Mouse (Mus musculus) embryonic facial prominence, embryonic 10.5 days (tissue): ENCODE data around the gene Nhlh1. TPM values are rescaled to one million over a fixed set of nuclear protein-coding genes. Genes with fewer than 3 reads are reported as not detected.
A peak's percentile ranks its signal among the peaks of the same experiment; 100 is the strongest.

Experiments used
- DNase-seq: peaks from one replicate; pipeline ENCODE4 v3.0.0-alpha.2; 2017; ENCODE audit warnings: low spot score
- H3K27ac ChIP-seq: fragments of 300-500 bp; sonication (generic); replicated peaks from 2 replicates; pipeline ENCODE4 v1.5.1; 2016; ENCODE audit warnings: mild to moderate bottlenecking
- H3K27me3 ChIP-seq: fragments of 300-500 bp; sonication (generic); replicated peaks from 2 replicates; pipeline ENCODE4 v1.6.1; 2016; ENCODE audit warnings: low read depth, mild to moderate bottlenecking; ENCODE audit not compliant: poor library complexity, severe bottlenecking
- H3K36me3 ChIP-seq: fragments of 300-500 bp; sonication (generic); replicated peaks from 2 replicates; pipeline ENCODE4 v1.6.1; 2016; ENCODE audit warnings: mild to moderate bottlenecking, moderate library complexity
- H3K4me1 ChIP-seq: fragments of 300-500 bp; sonication (generic); 2 replicates; pipeline ENCODE4 v1.6.1; 2016
- H3K4me3 ChIP-seq: fragments of 300-500 bp; sonication (generic); 2 replicates; pipeline ENCODE4 v1.5.1; 2016; ENCODE audit warnings: mild to moderate bottlenecking, moderate library complexity
- H3K9me3 ChIP-seq: fragments of 300-500 bp; sonication (generic); 2 replicates; pipeline ENCODE4 v1.6.1; 2016; ENCODE audit warnings: mild to moderate bottlenecking
- WGBS: fragments of 180-500 bp; shearing (Covaris S2); methylation state at CpG from one replicate; pipeline ENCODE4 v1.1.7; 2016; 5-methylcytosine and 5-hydroxymethylcytosine counted together
- polyA plus RNA-seq: library from polyadenylated mRNA; unstranded; fragments of >200 nt; fragmentation: Nextera tagmentation; extraction: Ambion mirVana; gene quantifications from 2 replicates; pipeline ENCODE4 v1.2.1, GENCODE M21; 2016

Gene Nhlh1
- 4.1 and 4.7 TPM in 2 replicates for polyA plus RNA-seq

DNA sequence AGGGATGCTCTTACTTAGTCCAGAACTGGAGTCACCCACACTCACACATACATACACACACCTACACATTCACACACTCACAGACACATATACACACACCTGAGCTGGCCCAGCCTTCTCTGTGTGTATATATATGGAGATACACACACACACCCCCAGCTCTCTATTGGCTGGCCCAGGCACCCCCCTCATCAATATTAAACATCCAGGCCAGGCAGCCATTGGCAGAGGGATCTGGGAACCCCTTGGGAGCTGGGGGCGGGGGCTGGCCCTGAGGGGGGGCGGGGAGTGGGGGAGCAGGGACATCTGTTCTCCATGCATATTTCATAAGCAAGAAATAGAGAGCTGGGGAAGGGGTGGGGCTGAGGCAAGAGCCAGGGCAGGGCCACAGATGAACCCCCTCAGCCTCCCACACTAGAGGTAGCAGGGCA, at the start of gene Nhlh1:
Gene Nhlh1, minus strand, starts transcription at position 83 of the 431 bp plus-strand sequence.
- 20% methylated on average over 2 of the region's 2 CpGs for WGBS
- H3K27me3 ChIP-seq: peaks cover 55% of the 10 kb centered on the region
- DNase-seq: peak; percentile 42

DNA sequence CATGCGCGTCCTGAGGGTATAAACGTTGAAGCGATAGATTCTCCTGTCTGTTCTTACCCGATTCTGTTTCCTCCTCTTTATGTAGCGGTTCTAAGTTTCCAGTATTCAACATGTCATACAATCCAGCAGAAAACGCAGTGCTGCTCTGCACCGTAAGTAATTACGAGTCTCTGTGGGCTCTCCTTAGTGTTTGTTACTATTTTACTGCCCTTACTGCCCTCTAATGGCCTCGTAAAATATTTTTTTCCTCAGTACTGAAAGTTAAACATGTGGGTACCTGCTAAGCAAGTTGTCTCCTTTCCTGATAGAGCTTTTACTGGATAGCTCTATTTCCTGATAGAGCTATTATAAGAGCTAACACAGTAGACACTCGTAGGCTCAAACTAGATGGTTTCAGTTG, 47.7 kb upstream of the Nhlh1 start:
- no peak overlapping the region for H3K27ac ChIP-seq
- H3K4me1 ChIP-seq: no peaks in the 10 kb centered on the region
- H3K27me3 ChIP-seq: no peaks in the 10 kb centered on the region
- 88% methylated on average over 11 of the region's 11 CpGs for WGBS
- H3K36me3 ChIP-seq: peaks cover 98% of the 10 kb centered on the region
- H3K9me3 ChIP-seq: no peaks in the 10 kb centered on the region
- no peak for DNase-seq
- no peak overlapping the region for H3K4me3 ChIP-seq

More for the DNA sequence above, at the start of gene Nhlh1:
- Histone ChIP-seq H3K4me1 (peaks cover 54% of the 10 kb centered on the region), H3K9me3 (no peaks in the 10 kb centered on the region), H3K36me3 (no peaks in the 10 kb centered on the region), H3K4me3 (peak within 1 kb of the TSS; percentile 58), H3K27ac (peak within 1 kb of the TSS; percentile 61)

DNA sequence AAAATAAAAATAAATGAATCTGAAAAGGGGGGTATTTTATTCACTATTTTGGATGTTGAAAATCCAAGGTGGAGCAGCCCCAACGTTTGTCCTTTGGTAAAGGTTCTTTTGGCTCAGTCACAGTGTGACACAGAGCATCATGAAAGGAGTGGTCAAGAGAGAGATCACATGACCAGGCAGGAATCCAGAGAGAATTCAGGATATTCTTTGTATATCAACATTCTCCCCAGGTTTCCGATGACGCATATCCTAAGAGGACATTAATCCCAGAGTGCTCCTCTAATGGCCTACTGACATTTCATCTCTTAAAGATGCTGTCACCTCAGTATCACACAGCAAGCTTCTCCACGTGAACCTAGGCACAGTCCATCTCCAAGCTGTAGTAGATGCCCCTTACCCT, 46.2 kb upstream of the Nhlh1 start:
- 93% methylated on average over 4 of the region's 4 CpGs for WGBS
- H3K36me3 ChIP-seq: peaks cover 98% of the 10 kb centered on the region

DNA sequence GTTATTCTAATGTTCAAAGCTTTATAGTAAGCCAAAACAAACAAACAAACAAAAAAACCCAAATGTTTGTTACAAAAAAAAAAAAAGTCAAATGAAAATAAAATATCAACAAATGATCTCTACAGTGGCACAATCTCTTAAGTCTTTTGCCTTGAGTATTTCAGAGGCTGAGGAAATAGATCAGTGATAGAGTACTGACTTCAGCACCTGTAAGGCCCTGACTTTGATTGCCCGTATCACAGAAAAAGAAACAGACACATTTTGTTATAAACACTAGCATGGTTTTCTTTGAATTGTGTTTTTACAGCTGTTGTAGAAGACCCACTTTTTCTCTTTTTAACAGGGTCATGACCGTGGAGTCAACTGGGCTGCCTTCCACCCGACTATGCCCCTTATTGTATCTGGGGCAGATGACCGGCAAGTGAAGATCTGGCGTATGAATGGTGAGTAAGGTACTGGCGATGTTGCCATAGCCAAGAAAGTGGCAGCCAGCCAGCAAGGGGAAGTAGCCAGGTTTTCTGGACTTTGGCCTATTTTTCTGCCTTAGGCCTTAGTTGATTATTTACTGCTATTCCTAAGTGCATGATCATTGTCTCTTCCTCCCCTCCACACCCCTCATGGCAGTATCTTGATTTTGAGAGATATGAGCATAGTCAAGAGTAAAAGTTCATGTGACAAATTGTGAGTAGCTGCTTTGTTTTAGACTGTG, 42.1 kb upstream of the Nhlh1 start:
- Histone ChIP-seq H3K4me1 (no peaks in the 10 kb centered on the region), H3K9me3 (no peaks in the 10 kb centered on the region), H3K36me3 (peaks cover 97% of the 10 kb centered on the region), H3K27me3 (no peaks in the 10 kb centered on the region), H3K27ac (no peak overlapping the region), H3K4me3 (no peak overlapping the region)
- 89% methylated on average over 6 of the region's 6 CpGs for WGBS
- no peak for DNase-seq

More for the DNA sequence above, 46.2 kb upstream of the Nhlh1 start:
- Histone ChIP-seq H3K4me3 (no peak overlapping the region), H3K4me1 (no peaks in the 10 kb centered on the region), H3K9me3 (no peaks in the 10 kb centered on the region), H3K27ac (no peak overlapping the region), H3K27me3 (no peaks in the 10 kb centered on the region)
- DNase-seq: no peak

DNA sequence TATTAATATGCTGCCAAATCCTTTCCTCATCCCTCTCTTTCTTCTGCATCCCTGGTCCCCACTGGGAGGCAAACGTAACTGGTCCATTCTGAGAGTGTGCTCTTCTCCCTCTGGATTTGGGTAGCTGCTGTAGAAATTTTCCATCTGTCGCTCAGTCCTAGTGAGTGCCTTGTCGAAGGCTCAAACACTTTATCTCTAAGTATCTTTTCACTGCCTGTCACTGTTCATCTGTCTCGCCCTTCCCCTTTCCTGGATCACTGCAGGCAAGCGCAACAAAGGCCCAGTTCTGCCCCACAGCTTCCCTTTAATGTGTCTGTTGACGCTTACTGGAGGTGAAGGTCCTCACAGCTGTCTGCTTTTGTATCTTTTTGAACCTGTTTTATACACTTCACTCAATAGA, 37.8 kb upstream of the Nhlh1 start:
- Histone ChIP-seq H3K9me3 (no peaks in the 10 kb centered on the region), H3K4me1 (no peaks in the 10 kb centered on the region), H3K4me3 (no peak overlapping the region), H3K27me3 (no peaks in the 10 kb centered on the region), H3K27ac (no peak overlapping the region), H3K36me3 (peaks cover 97% of the 10 kb centered on the region)
- DNase-seq: no peak
- 77% methylated on average over 6 of the region's 6 CpGs for WGBS

DNA sequence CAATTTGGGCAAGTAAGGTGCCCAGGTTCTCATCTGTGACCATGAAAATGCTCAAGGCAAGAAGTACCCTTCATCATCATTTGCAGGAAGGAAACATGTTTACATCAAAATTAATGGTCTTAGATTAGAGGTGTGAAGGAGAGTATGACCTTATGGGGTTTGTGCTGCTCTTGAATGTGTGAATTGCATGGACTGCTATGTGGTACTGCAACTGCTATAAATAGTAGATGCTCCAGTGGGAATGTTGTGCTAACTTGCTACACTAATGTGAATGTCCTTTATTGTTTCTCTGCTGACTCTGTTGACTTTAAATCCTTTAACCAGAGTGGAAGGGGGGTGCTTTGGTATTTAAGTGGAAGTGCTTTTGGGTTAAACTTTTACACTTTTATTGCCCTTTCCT, 36.9 kb upstream of the Nhlh1 start:
- DNase-seq: no peak
- H3K4me3 ChIP-seq: no peak overlapping the region
- no peaks in the 10 kb centered on the region for H3K4me1 ChIP-seq
- H3K27me3 ChIP-seq: no peaks in the 10 kb centered on the region
- no peak overlapping the region for H3K27ac ChIP-seq
- H3K36me3 ChIP-seq: peaks cover 98% of the 10 kb centered on the region
- no peaks in the 10 kb centered on the region for H3K9me3 ChIP-seq

DNA sequence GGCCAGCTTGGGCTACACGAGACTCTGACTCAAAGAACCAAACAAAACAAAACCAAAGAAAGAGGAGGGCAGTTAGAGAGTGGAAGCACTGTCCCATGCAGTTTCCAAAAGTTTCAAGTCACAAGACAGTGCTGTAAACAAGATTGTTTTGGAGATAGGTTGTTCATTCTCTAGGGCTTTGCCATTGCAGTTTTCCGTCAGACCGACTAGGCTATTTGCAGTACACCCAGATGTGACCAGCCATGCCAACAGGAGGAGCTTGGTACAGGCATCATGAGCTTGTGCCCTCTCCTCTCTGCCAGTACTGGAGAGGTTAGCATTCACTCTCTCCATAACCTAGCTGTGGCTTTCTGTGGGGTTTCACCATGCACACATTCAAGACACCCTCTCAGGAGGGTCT, 36.1 kb upstream of the Nhlh1 start:
- no peak for DNase-seq
- Histone ChIP-seq H3K9me3 (no peaks in the 10 kb centered on the region), H3K4me1 (no peaks in the 10 kb centered on the region), H3K4me3 (no peak overlapping the region), H3K36me3 (peaks cover 98% of the 10 kb centered on the region), H3K27ac (no peak overlapping the region), H3K27me3 (no peaks in the 10 kb centered on the region)
- WGBS: 84% methylated on average over 3 of the region's 3 CpGs

DNA sequence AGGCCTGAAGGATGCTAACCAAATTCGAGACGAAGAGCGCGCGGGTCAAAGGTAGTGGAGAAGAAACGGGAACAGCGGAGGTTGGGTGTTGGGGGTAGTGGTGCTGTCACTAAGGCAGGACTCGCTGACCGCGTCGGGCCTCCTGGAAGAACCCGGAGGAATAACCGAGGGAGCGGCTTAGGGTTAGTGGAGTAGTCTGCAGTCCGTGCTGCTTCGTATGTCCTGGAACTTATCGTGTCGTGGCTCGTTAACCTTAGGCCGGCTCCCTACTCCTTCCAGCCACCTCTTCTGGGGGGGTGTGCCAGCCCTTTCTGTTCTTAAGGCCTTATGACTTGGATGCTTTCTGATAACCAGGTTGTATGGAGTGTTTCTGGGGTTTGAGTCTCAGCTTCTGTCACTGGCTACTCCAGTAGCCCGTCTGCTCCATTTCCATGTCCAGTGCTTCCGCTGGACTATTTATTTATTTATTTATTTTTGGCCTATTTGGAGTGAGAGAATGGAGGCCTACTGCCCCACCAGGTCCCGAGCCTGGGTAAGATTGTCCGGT, 25.6 kb upstream of the Nhlh1 start:
- Histone ChIP-seq H3K27ac (peak overlapping the region; percentile 88), H3K27me3 (no peaks in the 10 kb centered on the region), H3K36me3 (peaks cover 38% of the 10 kb centered on the region), H3K4me3 (peak overlapping the region; percentile 81), H3K9me3 (no peaks in the 10 kb centered on the region), H3K4me1 (peaks cover 24% of the 10 kb centered on the region)
- DNase-seq: no peak
- 3% methylated on average over 24 of the region's 24 CpGs for WGBS

DNA sequence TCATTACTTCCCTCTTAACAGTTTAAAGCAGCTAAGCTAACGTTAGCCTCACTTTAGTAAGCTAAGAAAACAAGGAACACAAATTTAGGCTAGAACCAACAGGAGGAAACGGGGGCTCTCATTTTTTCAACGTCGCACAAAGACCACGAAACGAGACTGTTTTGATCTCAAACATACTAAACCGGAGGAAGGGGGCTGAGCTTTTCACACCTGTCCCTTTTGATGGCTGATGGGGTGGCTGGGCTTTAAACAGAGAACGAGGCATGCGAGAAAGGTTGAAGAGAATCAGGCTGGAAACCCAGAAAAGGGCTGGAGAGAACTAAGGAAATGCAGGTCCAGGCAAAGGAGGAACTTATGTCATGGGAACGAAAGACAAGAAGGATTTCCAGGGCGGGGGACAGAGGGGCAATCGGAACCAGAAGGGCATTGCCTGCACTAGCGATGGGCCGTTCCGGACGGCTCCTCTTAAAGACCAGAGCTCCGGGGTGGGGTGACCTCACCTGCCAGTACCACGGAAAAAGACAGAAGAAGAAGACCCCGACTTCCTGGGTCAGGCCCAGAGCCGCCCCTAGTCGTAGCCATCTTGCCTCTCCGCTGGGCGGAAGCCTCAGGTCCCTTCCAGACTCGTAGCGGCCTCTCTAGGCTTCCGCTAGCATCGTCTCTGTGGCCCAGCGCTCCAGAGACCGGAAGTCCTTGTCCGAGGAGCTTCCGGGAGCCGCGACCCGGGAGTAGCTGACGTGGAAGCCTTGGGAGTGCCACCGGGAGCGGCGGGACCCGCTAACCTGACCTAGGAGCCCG, 24.9 kb upstream of the Nhlh1 start, which contains the start of the genes Copa and Ncstn:
Gene Copa, plus strand, starts transcription at position 429 of the 798 bp plus-strand sequence.
Gene Ncstn, minus strand, starts transcription at position 695 of the 798 bp plus-strand sequence.
- H3K9me3 ChIP-seq: no peaks in the 10 kb centered on the region
- H3K27ac ChIP-seq: peak within 1 kb of the TSS; percentile 88
- no peaks in the 10 kb centered on the region for H3K27me3 ChIP-seq
- WGBS: under 1% methylated on average over 40 of the region's 40 CpGs
- peaks cover 24% of the 10 kb centered on the region for H3K4me1 ChIP-seq
- DNase-seq: peak; percentile 94
- peaks cover 40% of the 10 kb centered on the region for H3K36me3 ChIP-seq
- H3K4me3 ChIP-seq: peak within 1 kb of the TSS; percentile 81

DNA sequence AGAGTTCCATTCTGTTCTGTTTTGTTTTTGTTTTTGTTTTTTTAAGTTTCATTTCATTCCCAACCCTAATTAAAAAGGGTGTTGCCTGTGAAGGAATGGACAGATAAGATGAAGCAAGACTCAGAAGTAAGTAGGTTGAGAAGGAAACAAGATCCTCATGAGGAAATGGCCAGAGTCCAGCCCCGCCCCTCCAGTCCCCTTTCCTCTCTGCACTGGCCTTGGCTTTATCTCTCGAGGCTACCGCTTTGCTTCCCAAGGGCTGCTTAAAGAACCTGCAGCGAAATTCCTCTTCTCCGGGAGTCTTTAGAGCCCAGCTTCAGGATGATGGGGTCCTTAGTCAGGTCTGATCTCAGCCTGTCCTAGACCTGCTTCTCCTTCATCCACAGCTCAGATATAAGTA, 20.6 kb upstream of the Nhlh1 start:
- peaks cover 6% of the 10 kb centered on the region for H3K4me1 ChIP-seq
- peaks cover 80% of the 10 kb centered on the region for H3K36me3 ChIP-seq
- H3K27me3 ChIP-seq: no peaks in the 10 kb centered on the region
- DNase-seq: no peak
- H3K27ac ChIP-seq: no peak overlapping the region
- no peak overlapping the region for H3K4me3 ChIP-seq
- 73% methylated on average over 5 of the region's 5 CpGs for WGBS
- no peaks in the 10 kb centered on the region for H3K9me3 ChIP-seq

DNA sequence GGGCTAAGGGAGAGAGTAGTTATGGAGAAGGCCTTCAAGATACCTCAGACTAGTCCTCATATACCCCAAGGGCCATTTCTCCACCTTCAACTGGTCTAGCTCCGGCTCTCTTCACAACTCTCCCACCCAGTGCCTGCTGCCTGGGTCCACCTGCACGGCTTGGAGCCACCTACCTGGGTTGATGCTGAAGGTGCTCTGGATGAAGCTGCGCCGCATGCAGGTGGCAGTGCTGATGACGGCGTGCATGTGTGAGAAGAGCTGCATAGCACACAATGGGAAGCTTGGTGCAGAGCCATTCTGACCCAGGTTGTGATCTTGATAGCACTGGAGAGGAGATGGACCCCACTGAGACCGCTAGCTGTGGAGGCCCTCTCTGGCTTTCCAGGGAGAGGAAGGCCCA, 15.2 kb upstream of the Nhlh1 start:
- H3K9me3 ChIP-seq: no peaks in the 10 kb centered on the region
- H3K4me3 ChIP-seq: no peak overlapping the region
- no peak overlapping the region for H3K27ac ChIP-seq
- H3K4me1 ChIP-seq: no peaks in the 10 kb centered on the region
- H3K36me3 ChIP-seq: peaks cover 100% of the 10 kb centered on the region
- no peak for DNase-seq
- WGBS: 94% methylated on average over 7 of the region's 7 CpGs
- no peaks in the 10 kb centered on the region for H3K27me3 ChIP-seq

DNA sequence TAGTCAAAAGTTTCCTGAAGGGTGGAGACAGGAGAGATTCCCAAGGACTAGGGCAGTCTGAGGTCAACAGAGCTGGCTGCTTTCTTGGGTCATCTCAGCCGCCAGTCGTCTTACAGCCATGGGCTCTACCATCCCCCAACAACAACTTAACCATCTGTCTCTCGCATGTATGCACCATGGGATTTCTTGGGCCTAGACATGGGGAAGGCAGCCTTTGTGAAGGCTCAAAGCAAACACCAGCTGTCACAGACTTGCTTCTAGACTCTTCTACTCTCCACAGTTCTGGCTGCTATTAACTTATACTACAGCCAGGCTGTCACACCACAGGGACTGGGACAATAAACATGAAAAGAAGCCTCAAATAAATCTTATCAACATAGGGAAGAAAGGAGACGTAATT, 14.2 kb upstream of the Nhlh1 start:
- WGBS: 70% methylated on average over 4 of the region's 4 CpGs
- no peak overlapping the region for H3K27ac ChIP-seq
- H3K36me3 ChIP-seq: peaks cover 100% of the 10 kb centered on the region

More for the DNA sequence above, 14.2 kb upstream of the Nhlh1 start:
- H3K27me3 ChIP-seq: no peaks in the 10 kb centered on the region
- no peak overlapping the region for H3K4me3 ChIP-seq
- H3K9me3 ChIP-seq: no peaks in the 10 kb centered on the region
- H3K4me1 ChIP-seq: no peaks in the 10 kb centered on the region
- DNase-seq: no peak
